Mouse (Mus musculus) neural tube, embryonic 14.5 days (tissue): ENCODE results near the gene Tlr2. TPM values are rescaled to one million over a fixed set of nuclear protein-coding genes. Genes with fewer than 3 reads are reported as not detected.
"Not testable (repeated sequence)": the region's sequence is repeated elsewhere in the genome, so short reads cannot be mapped to it uniquely, and the experiment has no call there.

ENCODE experiments used
- ATAC-seq: fragments of 200-750 bp; cut with Nextera tagmentation; 2 replicates; pipeline ENCODE4 v1.8.0; 2017; ENCODE audit warnings: low read depth, mild to moderate bottlenecking, moderate TSS enrichment, moderate library complexity
- H3K27ac ChIP-seq: fragments of 300-500 bp; sonication (generic); 2 replicates; pipeline ENCODE4 v1.5.1; 2014; ENCODE audit warnings: low read depth, mild to moderate bottlenecking, control low read depth, low read length, moderate library complexity, mixed read lengths
- H3K27me3 ChIP-seq: fragments of 300-500 bp; sonication (generic); 2 replicates; pipeline ENCODE4 v1.6.1; 2014; ENCODE audit warnings: low read length; ENCODE audit not compliant: control insufficient read depth, insufficient read depth
- H3K36me3 ChIP-seq: fragments of 300-500 bp; sonication (generic); 2 replicates; pipeline ENCODE4 v1.6.1; 2014; ENCODE audit warnings: low read length, mixed read lengths; ENCODE audit not compliant: control insufficient read depth, insufficient read depth
- H3K4me1 ChIP-seq: fragments of 300-500 bp; sonication (generic); 2 replicates; pipeline ENCODE4 v1.6.1; 2014; ENCODE audit warnings: low read length; ENCODE audit not compliant: control insufficient read depth, insufficient read depth
- H3K4me2 ChIP-seq: fragments of 300-500 bp; sonication (generic); 2 replicates; pipeline ENCODE4 v1.6.1; 2014; ENCODE audit warnings: mild to moderate bottlenecking, low read depth, low read length, control low read depth
- H3K4me3 ChIP-seq: fragments of 300-500 bp; sonication (generic); 2 replicates; pipeline ENCODE4 v1.5.1; 2014; ENCODE audit warnings: low read depth, low read length, control low read depth, mixed read lengths
- H3K9ac ChIP-seq: fragments of 300-500 bp; sonication (generic); replicated peaks from 2 replicates; pipeline ENCODE4 v1.6.1; 2014; ENCODE audit warnings: low read depth, mild to moderate bottlenecking, control low read depth, low read length, mixed read lengths
- H3K9me3 ChIP-seq: fragments of 300-500 bp; sonication (generic); 2 replicates; pipeline ENCODE4 v1.6.1; 2016; ENCODE audit warnings: low read length; ENCODE audit not compliant: control insufficient read depth
- WGBS: fragments of 180-500 bp; shearing (Covaris S2); extraction: QIAGEN DNeasy Blood & Tissue Kit; methylation state at CpG from one replicate; pipeline ENCODE4 v1.1.7; 2014; 5-methylcytosine and 5-hydroxymethylcytosine counted together
- polyA plus RNA-seq: library from polyadenylated mRNA; unstranded; fragments of >200 nt; fragmentation: Nextera tagmentation; extraction: Ambion mirVana; gene quantifications from 2 replicates; pipeline ENCODE4 v1.2.1, GENCODE M21; 2014

Gene Tlr2
- polyA plus RNA-seq, result 1.1 and 1.2 TPM in 2 replicates

- Histone ChIP-seq H3K4me3 (peak within 1 kb of the TSS; percentile 47), H3K9ac (peak within 1 kb of the TSS; percentile 50), H3K27me3 (peaks cover 2% of the 10 kb centered on the region; the same call in 1 of the 2 replicates), H3K9me3 (no peaks in the 10 kb centered on the region), H3K4me2 (peak within 1 kb of the TSS; percentile 82), H3K4me1 (peaks cover 8% of the 10 kb centered on the region), H3K27ac (no peak within 1 kb of the TSS), H3K36me3 (no peaks in the 10 kb centered on the region)
- under 1% methylated on average over 35 of the region's 35 CpGs for WGBS
- peak; percentile 73; the same call in 1 of the 2 replicates for ATAC-seq
Measured at GRCm38 (mm10) chr3:83841095-83841850, at the start of gene Tlr2. TSS of gene Tlr2 (minus strand) at chr3:83841767.

GRCm38 (mm10) chr3:83885163-83885562 lies 43.6 kb upstream of the Tlr2 start:
- Histone ChIP-seq H3K36me3 (no peaks in the 10 kb centered on the region), H3K27me3 (no peaks in the 10 kb centered on the region), H3K4me2 (no peak overlapping the region), H3K4me1 (no peaks in the 10 kb centered on the region), H3K27ac (no peak overlapping the region), H3K9me3 (no peaks in the 10 kb centered on the region), H3K4me3 (no peak overlapping the region), H3K9ac (no peak overlapping the region)
- 90% methylated on average over 2 of the region's 2 CpGs for WGBS
- ATAC-seq, result no peak

GRCm38 (mm10) chr3:83879261-83880050 lies 37.9 kb upstream of the Tlr2 start:
- H3K9ac ChIP-seq, H3K4me1 ChIP-seq, H3K4me3 ChIP-seq, H3K4me2 ChIP-seq, H3K27me3 ChIP-seq, ATAC-seq, H3K36me3 ChIP-seq, H3K27ac ChIP-seq, H3K9me3 ChIP-seq: not testable (repeated sequence)
- WGBS, result 79% methylated on average over 5 of the region's 5 CpGs

- no peak overlapping the region for H3K4me3 ChIP-seq
- no peaks in the 10 kb centered on the region for H3K4me1 ChIP-seq
- WGBS, result 95% methylated on average over 4 of the region's 4 CpGs
- no peak overlapping the region for H3K4me2 ChIP-seq
- ATAC-seq, result no peak
- no peaks in the 10 kb centered on the region for H3K9me3 ChIP-seq
- H3K9ac ChIP-seq, result no peak overlapping the region
- no peak overlapping the region for H3K27ac ChIP-seq
- no peaks in the 10 kb centered on the region for H3K27me3 ChIP-seq
- no peaks in the 10 kb centered on the region for H3K36me3 ChIP-seq
Measured at GRCm38 (mm10) chr3:83878801-83879200, 37.2 kb upstream of the Tlr2 start.

- Histone ChIP-seq H3K9me3 (no peaks in the 10 kb centered on the region), H3K4me2 (no peak overlapping the region), H3K36me3 (no peaks in the 10 kb centered on the region), H3K9ac (no peak overlapping the region), H3K4me1 (no peaks in the 10 kb centered on the region), H3K27me3 (no peaks in the 10 kb centered on the region), H3K4me3 (no peak overlapping the region), H3K27ac (no peak overlapping the region)
- ATAC-seq, result no peak
- 35% methylated on average over 4 of the region's 4 CpGs for WGBS
Measured at GRCm38 (mm10) chr3:83876299-83876698, 34.7 kb upstream of the Tlr2 start.

- H3K36me3 ChIP-seq, H3K4me1 ChIP-seq, H3K9ac ChIP-seq, H3K4me2 ChIP-seq, H3K27me3 ChIP-seq, ATAC-seq, H3K9me3 ChIP-seq, H3K4me3 ChIP-seq, H3K27ac ChIP-seq: not testable (repeated sequence)
- WGBS, result 90% methylated on average over 2 of the region's 2 CpGs
Measured at GRCm38 (mm10) chr3:83875078-83875477, 33.5 kb upstream of the Tlr2 start.

- H3K4me1 ChIP-seq, H3K9ac ChIP-seq, H3K4me3 ChIP-seq, H3K27me3 ChIP-seq, H3K9me3 ChIP-seq, H3K4me2 ChIP-seq, H3K27ac ChIP-seq, H3K36me3 ChIP-seq, ATAC-seq: not testable (repeated sequence)
- 88% methylated on average over 2 of the region's 2 CpGs for WGBS
Measured at GRCm38 (mm10) chr3:83872853-83873252, 31.3 kb upstream of the Tlr2 start.

- WGBS, result 95% methylated on average over 4 of the region's 4 CpGs
- H3K9ac ChIP-seq, H3K9me3 ChIP-seq, H3K27me3 ChIP-seq, ATAC-seq, H3K27ac ChIP-seq, H3K4me2 ChIP-seq, H3K4me1 ChIP-seq, H3K4me3 ChIP-seq, H3K36me3 ChIP-seq: not testable (repeated sequence)
Measured at GRCm38 (mm10) chr3:83871962-83872361, 30.4 kb upstream of the Tlr2 start.

GRCm38 (mm10) chr3:83871559-83871958 lies 30.0 kb upstream of the Tlr2 start:
- not testable (repeated sequence) for H3K9ac ChIP-seq, H3K9me3 ChIP-seq, H3K36me3 ChIP-seq, H3K27ac ChIP-seq, H3K4me1 ChIP-seq, H3K4me2 ChIP-seq, H3K4me3 ChIP-seq, ATAC-seq, H3K27me3 ChIP-seq
- 89% methylated on average over 7 of the region's 7 CpGs for WGBS
